Mouse (Mus musculus): ENCODE measurements around the gene Kazald1. TPM values are rescaled to one million over a fixed set of nuclear protein-coding genes. Genes with fewer than 3 reads are reported as not detected.

The Kazald1 gene
- polyA plus RNA-seq (2014; fragmentation: Illumina TruSeq; extraction: RNeasy Lipid Tissue Mini Kit (QIAGEN cat#74804); ENCODE audit: low read depth, low replicate concordance): not detected

GRCm38 (mm10) chr19:45074580-45075322 lies at the start of gene Kazald1:
Kazald1 (plus strand) TSS chr19:45075241.

GRCm38 (mm10) chr19:45045651-45046050 lies 29.4 kb upstream of the Kazald1 start, which contains the start of gene Pdzd7:
Pdzd7 (minus strand) TSS chr19:45045717.

DNA sequence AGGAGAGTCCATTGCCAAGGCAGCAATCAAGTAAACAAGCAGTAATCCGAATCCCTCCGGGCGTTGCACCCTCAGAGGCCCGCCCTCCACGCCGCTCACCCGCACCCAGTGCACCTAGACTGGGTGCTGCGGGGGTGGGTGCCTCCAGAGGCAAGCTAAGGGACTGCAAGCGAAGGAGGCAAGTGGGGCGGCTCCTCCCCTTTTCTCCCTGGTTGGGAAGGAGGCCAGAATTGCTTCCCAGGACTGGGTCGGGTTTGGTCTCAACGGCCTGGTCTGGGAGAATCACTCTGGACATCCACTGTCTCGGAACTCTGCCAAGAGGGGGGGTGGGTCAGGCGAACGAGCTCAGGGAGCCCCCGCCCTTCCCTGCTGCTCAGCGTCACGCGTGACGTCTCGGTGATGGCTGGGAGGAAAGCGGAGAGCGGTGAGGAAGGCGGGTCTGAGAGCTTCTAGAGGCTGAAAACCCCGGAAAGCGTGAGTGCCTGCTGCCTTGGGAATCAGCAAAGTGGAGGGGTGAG lies 27.6 kb upstream of the Kazald1 start, which contains the start of gene Sfxn3:
Gene Sfxn3 (plus strand): TSS at position 87 of the 518 bp plus-strand sequence.

Other genes starting within 250 kb of the Kazald1 start
- gene Slf2, start 144.1 kb upstream of the Kazald1 start, polyA plus RNA-seq (2014; fragmentation: Illumina TruSeq; extraction: RNeasy Lipid Tissue Mini Kit (QIAGEN cat#74804); ENCODE audit: low read depth, low replicate concordance): 48.1 TPM
- 0.52 TPM for gene Sema4g, start 86.1 kb upstream of the Kazald1 start, polyA plus RNA-seq (2014; fragmentation: Illumina TruSeq; extraction: RNeasy Lipid Tissue Mini Kit (QIAGEN cat#74804); ENCODE audit: low read depth, low replicate concordance)
- gene Twnk, start 69.6 kb upstream of the Kazald1 start, polyA plus RNA-seq (2014; fragmentation: Illumina TruSeq; extraction: RNeasy Lipid Tissue Mini Kit (QIAGEN cat#74804); ENCODE audit: low read depth, low replicate concordance): 8.7 TPM
- 15.7 TPM for gene Mrpl43, start 68.8 kb upstream of the Kazald1 start, polyA plus RNA-seq (2014; fragmentation: Illumina TruSeq; extraction: RNeasy Lipid Tissue Mini Kit (QIAGEN cat#74804); ENCODE audit: low read depth, low replicate concordance)
- 10.3 TPM for gene Lzts2, start 60.8 kb upstream of the Kazald1 start, polyA plus RNA-seq (2014; fragmentation: Illumina TruSeq; extraction: RNeasy Lipid Tissue Mini Kit (QIAGEN cat#74804); ENCODE audit: low read depth, low replicate concordance)
- not detected for gene Pdzd7, start 29.5 kb upstream of the Kazald1 start, polyA plus RNA-seq (2014; fragmentation: Illumina TruSeq; extraction: RNeasy Lipid Tissue Mini Kit (QIAGEN cat#74804); ENCODE audit: low read depth, low replicate concordance)
- gene Sfxn3, start 27.7 kb upstream of the Kazald1 start, polyA plus RNA-seq (2014; fragmentation: Illumina TruSeq; extraction: RNeasy Lipid Tissue Mini Kit (QIAGEN cat#74804); ENCODE audit: low read depth, low replicate concordance): 24.6 TPM
- gene Tlx1, start 75.4 kb downstream of the Kazald1 start, polyA plus RNA-seq (2014; fragmentation: Illumina TruSeq; extraction: RNeasy Lipid Tissue Mini Kit (QIAGEN cat#74804); ENCODE audit: low read depth, low replicate concordance): not detected
- gene Lbx1, start 160.6 kb downstream of the Kazald1 start, polyA plus RNA-seq (2014; fragmentation: Illumina TruSeq; extraction: RNeasy Lipid Tissue Mini Kit (QIAGEN cat#74804); ENCODE audit: low read depth, low replicate concordance): not detected